Mouse (Mus musculus) cerebellum, adult 11 months (tissue): Measurements from ENCODE around the gene Egflam.

Source experiments
- DNase-seq: peaks from one replicate; pipeline ENCODE4 v3.0.0; 2022

Egflam gene

GRCm38 (mm10) chr15:7167906-7168532 is 230.2 kb downstream of the Egflam start:
- DNase-seq: no peak

- no peak for DNase-seq
These were observed 230.8 kb downstream of the Egflam start for GRCm38 (mm10) chr15:7167238-7167905.

DNA sequence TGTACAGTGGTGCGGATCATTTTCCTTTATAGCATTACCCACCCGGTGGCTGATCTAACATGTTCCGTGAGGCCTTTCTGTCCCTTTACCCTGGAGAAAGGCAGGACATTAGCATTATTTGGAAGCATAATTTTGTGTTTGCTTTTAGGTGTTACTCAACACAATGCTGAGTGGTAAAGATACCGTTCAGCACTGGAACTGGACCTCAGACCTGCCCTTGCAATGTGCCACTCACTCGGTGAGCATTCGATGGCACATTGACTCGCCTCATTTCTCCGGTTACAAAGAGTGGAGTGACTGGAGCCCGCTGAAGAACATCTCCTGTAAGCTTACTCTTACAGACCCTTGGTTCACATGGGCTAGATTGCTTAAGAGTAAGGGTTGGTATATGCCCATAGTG is 231.5 kb downstream of the Egflam start:
- DNase-seq: no peak

- no peak for DNase-seq
These were observed 234.3 kb downstream of the Egflam start for GRCm38 (mm10) chr15:7163851-7164250.

- no peak for DNase-seq
These were observed 237.9 kb downstream of the Egflam start for GRCm38 (mm10) chr15:7160321-7160720.

GRCm38 (mm10) chr15:7159869-7160268 is 238.3 kb downstream of the Egflam start:
- DNase-seq: no peak

DNA sequence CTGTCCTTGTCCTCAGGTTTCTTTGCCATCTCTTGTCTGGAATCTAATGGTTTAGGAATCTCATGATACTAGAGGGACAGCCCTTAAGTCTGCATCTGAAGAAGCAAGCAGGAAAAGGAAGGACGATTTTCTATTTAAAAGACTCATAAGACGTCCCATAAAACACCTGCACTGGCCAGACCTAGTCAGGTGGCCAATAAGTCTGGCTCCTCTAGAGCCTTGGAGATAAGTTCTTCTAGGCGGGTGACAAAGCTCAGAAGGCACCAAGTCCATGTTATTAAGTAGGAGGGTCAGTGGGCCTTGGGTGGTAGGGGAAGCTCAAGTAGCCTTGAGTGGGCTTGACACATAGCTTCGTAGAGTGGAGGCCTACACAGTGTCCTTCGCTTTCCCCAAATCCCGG is 240.5 kb downstream of the Egflam start:
- no peak for DNase-seq
